Mouse (Mus musculus) CH12.LX (cell line): ENCODE measurements at regions not wholly inside any gene's neighbourhood (a gene's known extent, or its start where the extent isn't known, plus 50 kb on each side); places are given as distances from the start of the nearest gene placed in this dataset.
A peak's percentile ranks its signal among the peaks of the same experiment; 100 is the strongest.

ENCODE experiments used
- DNase-seq: peaks from one replicate; pipeline ENCODE4 v3.0.0-alpha.2; 2013; ENCODE audit errors: extremely low read depth
- H3K27ac ChIP-seq: 2 replicates; pipeline ENCODE4 v1.5.1; 2012; ENCODE audit warnings: low read depth, mild to moderate bottlenecking, control low read depth, moderate library complexity; ENCODE audit not compliant: insufficient read depth
- H3K27me3 ChIP-seq: replicated peaks from 2 replicates; pipeline ENCODE3; 2012; ENCODE audit warnings: inconsistent platforms
- H3K36me3 ChIP-seq, 2 experiments: replicated peaks in 1 of 2; 2 replicates each; pipeline versions ENCODE3 to v1.6.1; 2012; ENCODE audit warnings: inconsistent platforms in 1 of 2, low read length in 1 of 2, mild to moderate bottlenecking in 1 of 2, mixed read lengths in 1 of 2, moderate library complexity in 1 of 2; ENCODE audit not compliant: control insufficient read depth in 1 of 2, insufficient read depth in 1 of 2
- H3K4me1 ChIP-seq, 2 experiments: 2 replicates each; pipeline ENCODE4 v1.6.1; 2012; ENCODE audit warnings: inconsistent platforms in 1 of 2, moderate library complexity in 1 of 2; ENCODE audit not compliant: insufficient read depth in 2 of 2, control insufficient read depth in 1 of 2
- H3K4me2 ChIP-seq: 2 replicates; pipeline ENCODE4 v1.6.1; 2012; ENCODE audit warnings: low read depth, mild to moderate bottlenecking, control low read depth; ENCODE audit not compliant: poor library complexity, insufficient read depth, severe bottlenecking
- H3K4me3 ChIP-seq, 3 experiments: fragments of 150-350 bp in 1 of 3; sonication (generic) in 1 of 3; replicated peaks in 1 of 3; 2 replicates each; pipeline versions ENCODE3 to v1.5.1; 2011 to 2012; ENCODE audit warnings: low read depth in 2 of 3, low read length in 2 of 3, mild to moderate bottlenecking in 2 of 3, moderate library complexity in 2 of 3, control low read depth in 1 of 3, improper control_type of control experiment in 1 of 3, inconsistent platforms in 1 of 3, mixed read lengths in 1 of 3; ENCODE audit not compliant: poor library complexity in 1 of 3
- H3K79me2 ChIP-seq: replicated peaks from 2 replicates; pipeline ENCODE4 v1.6.1; 2012; ENCODE audit warnings: mild to moderate bottlenecking, moderate library complexity; ENCODE audit not compliant: control insufficient read depth, poor library complexity, insufficient read depth, severe bottlenecking; ENCODE audit errors: extremely low read depth
- H3K9ac ChIP-seq: 2 replicates; pipeline ENCODE4 v1.6.1; 2012; ENCODE audit warnings: low read depth, mild to moderate bottlenecking, control low read depth, moderate library complexity; ENCODE audit not compliant: insufficient read depth
- H3K9me3 ChIP-seq: replicated peaks from 2 replicates; pipeline ENCODE3; 2012; ENCODE audit warnings: low read length, inconsistent platforms, mixed read lengths
- CHD2 ChIP-seq: IDR thresholded peaks from 2 replicates; pipeline ENCODE4 v1.6.1; 2011; ENCODE audit warnings: low read length, improper control_type of control experiment
- CTCF ChIP-seq, 2 experiments: IDR thresholded peaks in 1 of 2; conservative IDR thresholded peaks in 1 of 2; 2 replicates each; pipeline ENCODE4 v1.5.1; 2011 to 2012; ENCODE audit warnings: low read depth in 2 of 2, low read length in 2 of 2, improper control_type of control experiment in 1 of 2, inconsistent platforms in 1 of 2, mild to moderate bottlenecking in 1 of 2, moderate library complexity in 1 of 2
- E2F4 ChIP-seq: IDR thresholded peaks from 2 replicates; pipeline ENCODE4 v1.6.1; 2011; ENCODE audit warnings: low read depth, low read length, improper control_type of control experiment; ENCODE audit not compliant: insufficient replicate concordance
- ELF1 ChIP-seq: IDR thresholded peaks from 2 replicates; pipeline ENCODE4 v1.6.1; 2014; ENCODE audit warnings: low read depth, mild to moderate bottlenecking, inconsistent platforms, low read length, improper control_type of control experiment
- GABPA ChIP-seq: IDR thresholded peaks from 2 replicates; pipeline ENCODE4 v1.6.1; 2012; ENCODE audit warnings: low read depth, low read length, improper control_type of control experiment, inconsistent platforms; ENCODE audit not compliant: insufficient replicate concordance
- HCFC1 ChIP-seq: IDR thresholded peaks from 2 replicates; pipeline ENCODE4 v1.6.1; 2012; ENCODE audit warnings: low read depth, mild to moderate bottlenecking, inconsistent platforms, low read length, improper control_type of control experiment
- IRF4 ChIP-seq: IDR thresholded peaks from 2 replicates; pipeline ENCODE4 v1.6.1; 2014; ENCODE audit warnings: low read depth, mild to moderate bottlenecking, inconsistent platforms, low read length, improper control_type of control experiment
- KAT2A ChIP-seq: IDR thresholded peaks from 2 replicates; pipeline ENCODE4 v1.6.1; 2012; ENCODE audit warnings: low read length, improper control_type of control experiment, inconsistent platforms; ENCODE audit not compliant: insufficient replicate concordance
- MAFK ChIP-seq: IDR thresholded peaks from 2 replicates; pipeline ENCODE4 v1.6.1; 2011; ENCODE audit warnings: low read length, improper control_type of control experiment; ENCODE audit not compliant: insufficient replicate concordance
- MAZ ChIP-seq: IDR thresholded peaks from 2 replicates; pipeline ENCODE4 v1.6.1; 2012; ENCODE audit warnings: low read depth, mild to moderate bottlenecking, inconsistent platforms, low read length, improper control_type of control experiment, moderate library complexity
- MEF2A ChIP-seq: IDR thresholded peaks from 2 replicates; pipeline ENCODE4 v1.6.1; 2014; ENCODE audit warnings: low read depth, mild to moderate bottlenecking, inconsistent platforms, low read length, improper control_type of control experiment, borderline replicate concordance
- MYC ChIP-seq: IDR thresholded peaks from 2 replicates; pipeline ENCODE4 v1.6.1; 2011; ENCODE audit warnings: low read depth, mild to moderate bottlenecking, improper control_type of control experiment, low read length
- NELFE ChIP-seq: IDR thresholded peaks from 2 replicates; pipeline ENCODE4 v1.6.1; 2011; ENCODE audit warnings: low read depth, low read length, improper control_type of control experiment
- PAX5 ChIP-seq: IDR thresholded peaks from 2 replicates; pipeline ENCODE4 v1.6.1; 2012; ENCODE audit warnings: low read length, inconsistent platforms, mixed read lengths
- RAD21 ChIP-seq: IDR thresholded peaks from 2 replicates; pipeline ENCODE4 v1.6.1; 2011; ENCODE audit warnings: low read depth, mild to moderate bottlenecking, low read length, improper control_type of control experiment, moderate library complexity
- SMC3 ChIP-seq: IDR thresholded peaks from 2 replicates; pipeline ENCODE4 v1.6.1; 2011; ENCODE audit warnings: low read depth, low read length, improper control_type of control experiment
- TBP ChIP-seq: conservative IDR thresholded peaks from 2 replicates; pipeline ENCODE4 v1.6.1; 2011; ENCODE audit warnings: low read depth, low read length, improper control_type of control experiment
- USF1 ChIP-seq: IDR thresholded peaks from 2 replicates; pipeline ENCODE4 v1.6.1; 2014; ENCODE audit warnings: low read depth, mild to moderate bottlenecking, inconsistent platforms, low read length, improper control_type of control experiment
- USF2 ChIP-seq: conservative IDR thresholded peaks from 2 replicates; pipeline ENCODE4 v1.6.1; 2011; ENCODE audit warnings: low read depth, low read length, improper control_type of control experiment
- ZC3H11A ChIP-seq: IDR thresholded peaks from 2 replicates; pipeline ENCODE4 v1.6.1; 2012; ENCODE audit warnings: low read depth, mild to moderate bottlenecking, inconsistent platforms, low read length, improper control_type of control experiment
- ZKSCAN1 ChIP-seq: IDR thresholded peaks from 2 replicates; pipeline ENCODE4 v1.6.1; 2012; ENCODE audit warnings: low read depth, inconsistent platforms, low read length, improper control_type of control experiment, borderline replicate concordance
- dilution Hi-C: fragments of 300-500 bp; cut with MboI; formaldehyde crosslinking; loops from 2 replicates; pipeline ENCODE4 v1.14.3; 2020; ENCODE audit warnings: low sequenced_read_pairs; ENCODE audit not compliant: extremely low pct_unique_long_range_greater_than_20kb, extremely low pct_ligation_motif_present
- in situ Hi-C: fragments of 300-500 bp; cut with MboI; formaldehyde crosslinking; loops from 3 replicates; pipeline ENCODE4 v1.14.3; 2019; ENCODE audit warnings: low sequenced_read_pairs, low pct_ligation_motif_present, low pct_unique_long_range_greater_than_20kb, mixed read lengths

- dilution Hi-C loops: no loop called here
- H3K4me1 ChIP-seq: no peaks in the 10 kb centered on the region
- H3K36me3 ChIP-seq: no peaks in the 10 kb centered on the region
- in situ Hi-C loops: no loop called here
- no peaks in the 10 kb centered on the region for H3K27me3 ChIP-seq
- H3K9me3 ChIP-seq: no peaks in the 10 kb centered on the region
- H3K4me3 ChIP-seq: no peak overlapping the region
- H3K4me2 ChIP-seq: no peak overlapping the region
- DNase-seq: no peak
- no peak overlapping the region for H3K27ac ChIP-seq
- H3K9ac ChIP-seq: no peak overlapping the region
- H3K79me2 ChIP-seq: no peaks in the 10 kb centered on the region
- TF ChIP-seq NELFE: no peak
- no peak for TF ChIP-seq SMC3
- TF ChIP-seq IRF4: no peak
- TF ChIP-seq ZC3H11A: no peak
- no peak for TF ChIP-seq CTCF (conservative IDR thresholded peaks at IDR 0.05 in 1 of 2, IDR thresholded peaks at IDR 0.05 in 1 of 2; ENCODE audit: low read depth in 2 of 2, low read length in 2 of 2)
- TF ChIP-seq GABPA: no peak
- no peak for TF ChIP-seq KAT2A
- TF ChIP-seq MYC: no peak
- TF ChIP-seq ZKSCAN1: no peak
- no peak for TF ChIP-seq ELF1
- TF ChIP-seq CHD2: no peak
Observed at GRCm38 (mm10) chr4:9185156-9185875, 946.5 kb upstream of the Car8 start.

- H3K36me3 ChIP-seq: no peaks in the 10 kb centered on the region
- H3K9me3 ChIP-seq: no peaks in the 10 kb centered on the region
- no peaks in the 10 kb centered on the region for H3K27me3 ChIP-seq
- no peak overlapping the region for H3K9ac ChIP-seq
- H3K27ac ChIP-seq: no peak overlapping the region
- no peaks in the 10 kb centered on the region for H3K79me2 ChIP-seq
- no peak for TF ChIP-seq MYC
- TF ChIP-seq MAZ: no peak
- no peak for TF ChIP-seq MAFK
- TF ChIP-seq GABPA: no peak
- TF ChIP-seq TBP: no peak
- no peak for TF ChIP-seq USF2
- TF ChIP-seq USF1: no peak
- no peak for TF ChIP-seq E2F4
- TF ChIP-seq HCFC1: no peak
- no peak for TF ChIP-seq MEF2A
- no peak for TF ChIP-seq RAD21
- no peak for TF ChIP-seq IRF4
- TF ChIP-seq PAX5: no peak
- dilution Hi-C loops (no loop called here), in situ Hi-C loops (no loop called here)
- peak overlapping the region; percentile 37 for H3K4me2 ChIP-seq
- no peak for DNase-seq
- H3K4me3 ChIP-seq: no peak overlapping the region
- no peaks in the 10 kb centered on the region for H3K4me1 ChIP-seq
Observed at GRCm38 (mm10) chr4:9184451-9185121, 945.7 kb upstream of the Car8 start.
